Mouse (Mus musculus): Measurements from ENCODE around the gene Brd3.
A peak's percentile ranks its signal among the peaks of the same experiment; 100 is the strongest.

The Brd3 gene

DNA sequence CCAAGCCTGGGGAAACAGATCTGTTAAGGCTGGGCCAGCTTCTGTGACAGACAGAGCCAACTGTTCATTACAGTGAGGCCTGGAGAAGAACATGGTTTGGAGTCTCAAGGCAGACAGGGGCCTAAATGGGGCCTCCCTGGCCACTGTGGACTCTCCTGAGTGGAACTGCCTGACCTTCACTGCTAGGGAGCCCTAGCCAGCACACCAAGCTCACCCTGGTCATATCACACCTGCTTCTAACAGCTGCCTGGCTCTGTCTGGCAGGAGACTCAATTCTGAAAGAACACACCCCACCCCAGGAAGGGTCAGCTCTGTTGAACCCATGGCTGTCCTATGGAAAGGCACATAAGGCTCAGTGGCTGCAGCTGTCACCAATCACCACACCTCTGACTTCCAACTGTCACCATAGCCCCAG, 36.3 kb downstream of the Brd3 start:
- no peak for DNase-seq (ENCODE audit: low read depth, low spot score)

DNA sequence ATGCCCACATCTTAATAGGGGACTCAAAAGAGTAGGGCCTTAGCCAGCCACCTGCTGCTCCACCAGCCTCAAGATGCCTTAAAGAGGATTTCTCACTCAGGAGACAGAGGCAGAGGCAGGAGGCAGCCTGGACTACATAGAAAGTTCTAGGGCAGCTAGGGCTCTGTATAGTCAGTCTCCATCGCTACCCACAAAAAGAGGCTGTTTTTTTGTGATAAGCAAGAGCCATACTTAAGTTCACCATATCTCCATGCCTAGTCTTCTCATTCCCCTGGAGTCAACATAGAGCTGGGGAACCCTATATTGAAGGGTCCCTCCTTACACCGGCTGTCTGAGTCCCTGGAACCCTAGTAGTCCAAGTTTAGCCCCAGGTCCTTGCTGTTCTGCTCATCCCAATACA, 36.9 kb downstream of the Brd3 start:
- DNase-seq (ENCODE audit: low read depth, low spot score) = no peak

DNA sequence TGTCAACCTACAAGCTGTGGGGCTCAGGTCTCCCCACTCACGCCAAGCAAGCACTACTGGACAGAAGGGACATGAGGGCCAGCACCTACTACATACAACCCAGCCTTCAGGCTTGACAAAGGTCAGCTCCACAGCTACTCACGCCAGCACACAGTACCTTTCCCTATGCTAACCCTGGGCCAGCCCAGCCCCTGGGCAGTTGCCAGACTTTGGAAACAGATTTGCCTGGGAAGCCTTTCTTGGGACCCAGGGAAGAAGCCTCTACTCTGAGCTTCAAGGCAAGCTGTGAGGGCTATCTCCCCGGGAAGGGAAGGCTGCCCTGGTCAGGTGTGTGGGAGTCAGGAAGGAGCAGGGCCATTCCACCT, 37.5 kb downstream of the Brd3 start:
- no peak for DNase-seq (ENCODE audit: low read depth, low spot score)

DNA sequence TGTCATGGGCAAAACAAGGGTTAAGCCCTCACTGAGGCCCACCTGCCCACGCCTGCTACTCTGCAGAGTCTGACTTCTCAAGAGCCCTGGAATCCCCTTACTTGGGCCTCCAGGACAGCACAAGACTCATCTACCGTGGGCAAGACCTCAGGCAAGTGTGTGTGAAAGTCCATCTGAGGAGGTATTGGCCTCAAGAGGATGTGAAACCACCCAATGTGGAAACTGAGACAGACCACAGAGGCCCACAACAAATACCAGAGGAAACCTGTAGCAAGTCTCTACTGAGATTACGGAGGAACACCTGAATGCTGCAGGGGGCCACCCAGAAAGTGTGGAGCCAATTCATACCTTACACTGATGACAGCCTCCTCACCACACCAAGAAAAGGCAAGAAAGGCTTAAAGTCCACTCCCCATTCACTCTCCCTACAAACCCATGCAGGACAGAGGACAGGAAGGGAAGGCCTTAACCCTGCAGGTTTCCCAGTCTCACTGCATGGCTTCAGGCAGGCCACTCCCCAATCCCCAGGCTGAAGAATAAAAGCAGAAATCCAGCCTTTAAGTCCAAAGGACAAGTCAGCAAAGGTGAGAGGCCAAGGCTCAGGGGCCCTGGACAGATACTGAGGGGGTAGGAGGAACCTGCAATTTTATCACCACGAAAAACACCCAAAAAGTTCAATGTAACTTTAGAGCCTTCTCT, 38.0 kb downstream of the Brd3 start:
- no peak for DNase-seq (ENCODE audit: low read depth, low spot score)

DNA sequence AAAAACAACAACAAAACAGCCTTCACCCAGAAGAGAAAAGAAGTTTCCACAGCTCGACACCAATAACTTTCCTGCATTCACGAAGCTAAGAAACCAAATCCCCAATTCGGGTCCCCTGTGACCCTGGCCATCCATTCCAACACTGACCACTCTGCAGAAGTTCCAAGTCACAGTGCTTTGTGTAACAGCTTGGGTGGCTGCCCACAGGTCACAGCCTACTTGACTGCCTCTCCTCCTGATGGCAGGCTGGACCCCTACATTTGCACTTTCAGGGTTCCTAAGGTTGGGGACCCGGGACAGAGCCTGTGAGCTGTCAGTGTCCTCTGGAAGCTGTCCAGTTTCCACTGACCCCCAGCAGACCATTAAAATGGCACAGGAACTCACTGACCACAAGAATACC, 44.6 kb downstream of the Brd3 start:
- no peak for DNase-seq (ENCODE audit: low read depth, low spot score)

DNA sequence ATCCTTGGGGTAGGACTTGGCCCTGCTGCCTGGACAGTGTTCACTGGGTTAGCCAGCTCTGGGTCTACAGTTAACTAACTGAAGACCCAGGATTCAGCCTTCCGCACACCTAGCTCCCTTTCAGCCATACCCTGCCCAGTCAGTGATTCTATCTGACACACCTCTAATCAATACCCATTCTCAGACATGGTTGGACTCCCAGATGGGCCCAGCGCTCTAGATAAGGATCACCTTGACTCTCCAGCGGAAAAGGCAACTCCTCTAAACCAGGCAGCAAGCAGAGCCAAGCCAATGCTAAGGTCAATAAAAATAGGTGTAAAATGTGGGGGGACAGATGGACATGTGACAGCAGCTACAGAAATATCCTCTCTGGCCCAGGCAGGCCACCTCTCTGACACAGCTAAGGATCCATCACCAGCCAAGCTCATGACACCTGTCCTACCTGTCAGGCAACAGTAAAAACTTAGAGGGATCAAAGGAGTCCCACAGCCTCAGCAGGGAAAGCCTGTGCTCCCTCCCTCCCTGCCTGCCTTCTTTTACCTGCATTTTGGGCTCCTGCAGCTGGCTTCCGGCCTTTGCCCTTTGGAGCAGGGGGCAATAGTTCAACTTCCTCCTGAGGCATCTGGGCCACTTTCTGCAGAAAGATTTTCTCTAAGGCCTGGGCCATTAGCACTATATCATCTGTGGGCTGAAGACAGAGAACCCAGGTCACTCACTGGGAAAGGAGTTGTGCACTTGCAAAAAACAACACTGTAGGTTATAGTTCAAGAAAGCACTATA, 45.4 kb downstream of the Brd3 start:
- no peak for DNase-seq (ENCODE audit: low read depth, low spot score)

DNA sequence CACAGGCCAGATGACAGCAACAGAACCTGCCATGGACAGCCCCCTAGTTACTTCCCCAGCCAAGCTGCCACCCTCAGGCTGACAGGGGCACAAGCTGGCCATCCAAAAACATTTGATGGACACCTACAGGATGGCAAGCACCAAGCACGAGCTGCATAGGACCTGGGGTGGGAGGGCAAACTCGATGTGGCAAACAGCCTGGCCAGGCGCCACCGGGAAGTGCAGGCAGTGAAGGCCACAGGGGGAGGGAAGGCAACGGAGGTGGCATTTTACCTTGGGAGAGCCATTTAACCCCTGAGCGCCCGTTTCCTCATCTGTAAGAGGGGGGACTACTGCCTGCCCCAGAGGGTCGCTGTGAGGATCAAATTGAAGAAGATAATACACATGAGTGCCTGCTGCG, 46.8 kb downstream of the Brd3 start:
- no peak for DNase-seq (ENCODE audit: low read depth, low spot score)

DNA sequence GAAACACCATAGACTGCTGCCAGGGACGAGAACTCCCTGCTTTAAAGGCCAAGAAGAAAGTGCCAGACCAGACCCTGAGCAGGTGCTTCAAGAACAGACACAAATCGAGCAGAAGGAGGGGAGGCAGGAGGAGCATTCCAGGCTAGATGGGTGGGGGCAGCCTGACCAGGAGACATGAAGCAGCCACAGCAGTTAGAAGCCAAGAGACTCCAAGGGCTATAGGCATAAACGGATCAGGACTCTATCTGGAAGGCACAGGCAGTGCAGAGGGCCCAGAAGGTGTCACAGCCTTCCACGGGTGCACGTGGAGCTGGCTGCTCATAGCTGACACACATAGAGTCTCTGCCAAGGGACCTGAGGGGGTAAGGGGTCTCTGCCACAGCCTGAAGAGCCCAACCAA, 47.3 kb downstream of the Brd3 start:
- no peak for DNase-seq (ENCODE audit: low read depth, low spot score)

DNA sequence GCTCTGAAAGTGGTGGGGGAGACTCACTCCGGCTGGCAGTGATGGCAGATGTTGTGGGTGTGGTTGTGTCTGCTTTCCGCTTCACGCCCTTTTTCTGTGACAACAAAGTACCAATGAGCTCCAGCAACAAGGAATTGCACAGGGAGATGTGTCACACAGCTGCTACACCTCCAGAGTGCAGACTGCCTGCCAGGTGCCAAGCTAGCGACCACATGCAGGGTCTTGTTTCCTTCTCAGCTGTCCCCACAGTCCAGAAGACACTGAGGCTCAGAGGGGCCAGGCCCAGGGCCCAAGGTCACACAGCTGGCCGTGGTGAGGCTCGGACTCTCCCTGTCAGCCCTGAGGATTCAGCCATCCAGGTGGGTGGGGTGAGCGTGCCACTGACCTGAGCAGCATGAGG, 47.7 kb downstream of the Brd3 start:
- no peak for DNase-seq (ENCODE audit: low read depth, low spot score)

DNA sequence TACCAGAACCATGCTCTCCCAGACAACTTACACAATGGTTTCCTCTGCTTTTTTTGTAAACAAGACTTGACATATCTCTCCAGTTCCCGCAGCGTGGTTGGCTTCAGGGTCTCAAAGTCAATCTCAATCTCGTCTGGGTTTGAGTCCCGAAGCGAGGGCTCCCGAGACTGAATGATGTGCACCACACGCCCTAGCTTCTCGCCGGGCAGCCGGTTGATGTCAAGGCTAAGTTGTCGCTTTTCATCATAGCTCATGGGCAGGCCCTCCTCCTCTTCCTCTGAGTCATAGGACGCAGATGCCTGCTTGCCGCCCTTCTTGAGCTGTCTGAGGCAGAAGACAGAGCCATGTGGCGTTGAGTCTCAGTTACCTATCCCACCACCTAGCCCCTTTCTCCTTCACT, 57.2 kb downstream of the Brd3 start:
- DNase-seq (ENCODE audit: low read depth, low spot score) = no peak

DNA sequence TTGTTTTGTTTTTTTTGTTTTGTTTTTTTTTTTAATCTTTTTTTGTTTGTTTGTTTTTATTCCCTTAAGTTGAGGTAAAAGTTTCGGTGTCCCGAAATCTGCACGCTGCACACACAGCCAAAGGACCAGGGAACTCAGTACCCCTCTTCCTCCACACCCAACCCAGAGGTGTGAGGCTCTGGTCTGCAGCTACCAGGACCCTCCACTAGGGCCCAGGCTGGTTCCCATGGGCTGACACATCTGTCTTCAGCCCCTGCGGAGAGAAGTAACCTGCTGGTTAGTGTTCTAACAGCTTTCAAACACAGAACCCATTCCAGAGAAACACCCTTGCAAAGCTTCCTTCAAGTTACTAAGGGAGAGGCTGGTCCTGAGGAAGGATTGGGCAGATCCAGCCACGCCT, 59.7 kb downstream of the Brd3 start:
- DNase-seq (ENCODE audit: low read depth, low spot score) = peak; percentile 19

DNA sequence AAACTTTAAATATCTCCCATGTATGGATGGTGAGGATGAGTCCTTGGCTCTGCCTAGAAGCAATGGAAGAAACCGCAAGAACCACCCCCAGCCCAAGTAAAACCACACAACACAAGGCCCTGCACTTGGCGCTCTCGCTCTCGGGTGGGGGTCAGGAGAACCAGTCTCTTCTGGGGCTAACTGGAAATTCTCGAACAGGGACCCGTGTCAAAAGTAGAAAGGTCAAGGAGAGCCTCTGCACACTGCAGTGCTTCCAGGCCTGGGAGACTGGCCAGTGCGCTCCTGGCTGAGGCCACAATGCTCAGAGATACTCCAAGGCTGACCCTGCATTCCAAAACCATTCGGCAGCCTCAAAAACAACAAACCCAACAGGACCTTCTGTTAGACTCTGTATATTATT, 60.6 kb downstream of the Brd3 start:
- DNase-seq (ENCODE audit: low read depth, low spot score) = no peak

DNA sequence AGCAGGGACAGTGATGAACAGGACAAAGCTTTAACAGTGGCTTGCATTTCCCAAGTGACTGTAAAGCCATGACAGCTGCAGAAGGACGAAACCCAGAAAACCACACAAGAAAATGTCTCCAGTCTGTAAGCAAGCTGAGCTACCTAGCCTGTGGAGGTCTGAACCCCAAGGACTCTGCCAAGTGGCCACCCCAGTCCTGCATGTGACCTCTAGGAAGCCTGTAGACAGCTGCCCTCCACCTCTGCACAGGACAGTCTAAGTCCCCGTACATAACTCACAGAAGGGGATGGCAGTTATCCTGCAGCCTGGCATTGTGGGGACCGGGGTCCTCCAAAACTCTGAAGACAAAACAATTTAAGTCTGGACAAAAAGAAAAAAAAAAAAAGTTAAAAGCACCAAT, 61.6 kb downstream of the Brd3 start:
- no peak for DNase-seq (ENCODE audit: low read depth, low spot score)

DNA sequence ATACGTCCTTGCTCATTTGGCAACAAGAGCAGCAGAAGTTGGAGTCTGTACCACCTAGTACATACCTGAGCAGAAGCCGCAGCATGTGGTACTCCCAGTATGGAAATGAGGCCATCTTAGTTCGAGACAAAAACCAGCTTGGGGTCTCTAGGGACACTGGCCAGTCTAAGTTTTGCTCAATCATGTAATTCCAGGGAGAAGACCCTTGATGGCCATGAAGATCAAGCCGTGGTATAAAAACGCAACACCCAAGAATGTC, 64.1 kb downstream of the Brd3 start:
- no peak for DNase-seq (ENCODE audit: low read depth, low spot score)

DNA sequence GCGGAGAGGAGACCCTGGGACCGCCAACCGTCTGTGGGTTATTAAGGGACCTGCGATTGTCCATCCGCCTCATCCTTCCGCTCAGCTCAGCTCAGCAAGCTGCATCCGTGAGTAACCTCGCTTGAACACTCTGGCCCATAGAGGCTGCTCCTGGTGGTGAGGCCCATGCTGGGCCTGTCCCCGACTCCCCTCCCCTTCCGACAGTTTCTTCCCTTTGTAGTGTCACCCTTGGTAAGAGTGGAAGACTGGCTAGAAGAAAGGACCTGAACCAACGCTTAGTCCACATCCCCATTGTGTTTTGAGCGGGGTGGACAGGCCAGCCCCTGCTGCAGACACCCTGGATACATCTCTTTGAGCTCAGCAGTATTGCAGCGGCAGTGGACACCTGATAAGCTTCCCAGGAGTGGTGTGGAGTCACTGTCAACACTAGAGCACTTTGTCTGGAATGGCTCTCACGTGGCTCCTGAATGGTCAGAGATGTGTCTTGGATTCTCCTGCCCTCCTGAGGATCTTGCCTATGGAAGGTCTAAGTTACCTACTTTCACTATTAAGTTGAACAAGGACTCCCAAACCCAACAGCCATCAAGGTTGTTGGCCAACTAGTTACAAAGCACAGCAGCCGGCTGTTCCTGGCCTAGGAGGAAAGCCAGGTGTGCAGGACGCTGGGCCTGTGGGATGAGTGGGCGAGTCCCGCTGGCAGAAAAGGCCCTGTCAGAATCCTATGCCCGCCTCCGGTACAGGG, 64.6 kb downstream of the Brd3 start:
- peak; percentile 34 for DNase-seq (ENCODE audit: low read depth, low spot score)

DNA sequence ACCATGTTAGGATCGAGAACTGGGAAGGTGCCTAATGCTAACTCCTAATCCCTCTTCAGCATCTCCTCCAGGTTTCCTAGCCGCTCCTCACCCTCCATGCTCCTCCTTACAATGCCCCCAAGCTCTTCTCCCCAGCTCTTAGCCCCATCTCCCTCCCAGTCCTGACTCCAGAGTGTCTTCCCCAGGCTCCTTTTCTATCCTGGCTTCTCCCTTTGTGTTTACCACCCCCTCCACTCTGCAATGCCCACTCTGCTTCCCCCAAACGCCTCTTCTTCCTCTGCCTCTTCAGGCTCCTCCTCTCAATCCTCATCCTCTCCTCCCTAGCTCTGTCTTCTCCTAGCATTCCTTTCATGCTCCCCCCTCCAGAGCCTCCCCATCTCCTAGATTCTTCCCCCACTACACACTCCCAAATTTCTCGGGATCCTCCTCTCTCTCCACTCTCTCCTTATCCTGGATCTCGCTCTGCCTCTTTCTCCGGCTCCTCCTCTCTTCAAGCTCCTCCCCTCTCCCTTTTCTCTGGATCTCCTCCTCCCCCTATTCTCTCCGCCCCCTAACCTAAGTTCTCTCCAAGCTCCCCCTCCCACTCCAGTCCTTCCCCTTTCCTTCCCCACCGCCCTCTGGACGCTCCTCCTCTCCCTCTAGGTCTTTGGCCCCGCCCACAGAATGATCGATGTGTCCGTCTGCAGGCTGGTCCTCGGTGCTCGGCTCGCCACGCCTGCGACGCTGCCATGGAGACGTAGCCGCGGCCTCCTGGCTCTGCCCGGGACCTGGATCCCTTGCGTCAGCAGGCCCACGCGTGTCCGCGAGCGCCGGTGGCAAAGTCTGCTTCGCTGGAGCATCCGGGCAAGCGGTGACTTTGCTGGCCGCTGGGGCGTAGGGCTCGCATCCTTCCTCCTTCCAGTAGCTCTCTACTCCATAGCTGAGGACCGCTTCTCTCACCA, 65.4 kb downstream of the Brd3 start, which contains the start of gene Brd3os:
Brd3os (plus strand) TSS at position 558 of the 941 bp plus-strand sequence.
- DNase-seq (ENCODE audit: low read depth, low spot score) = peak; percentile 100

DNA sequence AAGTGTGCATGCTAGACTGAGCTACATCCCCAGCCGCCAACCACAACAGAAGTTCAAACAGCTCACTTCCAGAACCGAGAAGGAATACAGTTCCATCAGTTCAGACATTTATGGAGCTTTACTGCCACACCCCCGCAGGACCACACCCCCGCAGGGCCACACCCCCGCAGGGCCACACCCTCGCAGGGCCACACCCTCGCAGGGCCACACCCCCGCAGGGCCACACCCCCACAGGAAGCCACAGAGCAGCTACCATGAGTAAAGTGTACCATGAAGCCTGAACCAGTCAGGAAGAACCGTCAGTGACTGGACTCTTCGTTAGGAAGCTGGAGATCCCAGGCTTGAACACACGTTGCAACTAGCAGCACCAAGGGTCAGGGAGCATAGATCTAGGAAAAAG, 69.2 kb downstream of the Brd3 start:
- DNase-seq (ENCODE audit: low read depth, low spot score) = peak; percentile 45

DNA sequence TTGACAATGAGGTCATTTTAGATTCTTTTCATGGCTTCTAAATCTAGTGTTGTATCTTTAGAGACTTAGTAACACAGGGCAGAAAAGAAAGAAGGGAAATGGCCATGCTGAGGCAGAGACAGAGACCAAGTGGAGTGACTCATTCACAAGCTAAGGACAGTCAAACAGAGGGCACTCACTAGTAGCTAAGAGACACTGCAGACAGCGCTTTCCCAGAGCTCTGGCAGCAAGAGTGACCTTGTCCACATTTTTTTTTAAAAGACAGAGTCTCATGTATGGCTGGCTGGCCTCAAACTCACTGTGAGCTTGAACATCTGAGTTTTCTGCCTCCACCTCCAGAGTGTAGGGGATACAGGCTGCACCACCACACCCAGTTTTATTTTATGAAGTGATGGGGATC, 69.6 kb downstream of the Brd3 start:
- DNase-seq (ENCODE audit: low read depth, low spot score) = peak; percentile 53

DNA sequence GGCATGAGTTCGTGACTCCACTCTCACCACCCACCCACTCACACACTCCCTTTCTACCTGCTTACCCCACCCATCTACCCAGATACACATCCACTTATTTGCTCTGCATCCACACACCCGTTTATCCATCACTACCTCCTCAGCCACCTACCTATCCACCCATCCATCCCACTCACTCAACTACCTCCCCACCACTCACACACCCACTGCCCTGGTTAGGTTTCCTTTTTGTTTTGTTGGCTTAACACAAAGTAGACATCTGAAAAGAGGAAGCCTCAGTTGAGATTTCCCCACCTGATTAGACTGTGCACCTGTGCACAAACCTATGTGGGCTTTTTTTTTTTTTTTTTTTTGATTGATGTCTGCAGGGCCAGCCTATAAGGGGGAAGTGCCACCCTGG, 74.9 kb downstream of the Brd3 start:
- DNase-seq (ENCODE audit: low read depth, low spot score) = no peak

DNA sequence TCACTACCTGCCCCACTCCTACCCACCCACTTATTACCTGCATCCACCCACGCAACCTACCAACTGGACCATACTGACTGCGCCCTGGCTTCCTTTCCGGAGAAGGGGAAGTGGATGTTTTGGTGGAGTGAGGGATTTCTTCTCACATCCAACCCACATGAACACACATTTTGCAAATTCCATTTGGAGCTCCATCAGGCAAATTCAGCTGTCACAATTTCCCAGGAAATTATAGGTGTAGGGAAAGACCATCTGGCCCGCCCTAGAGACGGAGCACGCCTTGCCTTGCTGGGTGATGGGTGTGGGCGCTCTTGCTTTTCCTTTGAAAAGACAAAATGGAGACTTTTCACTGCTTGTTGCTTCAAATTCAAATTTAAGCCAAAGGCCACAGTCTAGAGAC, 76.8 kb downstream of the Brd3 start:
- DNase-seq (ENCODE audit: low read depth, low spot score) = no peak

DNA sequence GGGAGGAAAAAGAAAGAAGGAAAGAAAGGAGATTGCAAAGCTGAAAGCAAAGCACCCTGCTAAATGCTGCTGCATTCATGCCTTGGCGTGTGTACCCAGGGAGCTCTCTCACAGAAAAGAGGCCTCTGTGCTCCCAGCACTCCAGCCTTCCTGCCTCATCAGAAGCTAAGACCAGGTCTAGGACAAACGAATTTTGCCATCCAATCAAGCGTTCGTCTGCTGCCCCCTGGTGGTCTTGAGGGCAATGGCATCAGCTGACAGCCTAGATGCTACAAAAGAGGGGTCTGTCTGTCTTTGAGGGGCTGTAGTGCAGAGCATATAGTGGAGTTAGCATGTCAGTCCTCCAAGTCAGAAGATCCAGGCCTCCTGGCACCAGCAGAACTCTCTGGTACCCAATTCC, 79.4 kb downstream of the Brd3 start:
- DNase-seq (ENCODE audit: low read depth, low spot score) = peak; percentile 92
